Mouse (Mus musculus) gastrocnemius, postnatal 4 days (tissue): ENCODE results near the gene 3830403N18Rik. TPM values are rescaled to one million over a fixed set of nuclear protein-coding genes. Genes with fewer than 3 reads are reported as not detected.
"Not testable (repeated sequence)": the region's sequence is repeated elsewhere in the genome, so short reads cannot be mapped to it uniquely, and the experiment has no call there.

ENCODE experiments used
- DNase-seq, 2 experiments: peaks; one replicate each; pipeline ENCODE4 v3.0.0; 2021 to 2022; ENCODE audit warnings: low spot score in 2 of 2, mixed read lengths in 2 of 2
- long read RNA-seq, 2 experiments: library from polyadenylated mRNA; stranded (forward); transcript quantifications; one replicate each; pipeline ENCODE4 v2.0.0; 2021
- total RNA-seq, 2 experiments: library from RNA; stranded (reverse); gene quantifications; 2 replicates each; pipeline ENCODE4 v1.2.3; 2021

3830403N18Rik gene
- under 1 TPM in 1 of 2 experiments, not detected in 1; 0.49 TPM for total RNA-seq
- long read RNA-seq, experiment 1, partial matches to known transcripts, result 0 of 1 reads
- long read RNA-seq, experiment 1, other reads (novel, unspliced or antisense), result 1 of 1 reads
- long read RNA-seq, experiment 2, result 0 reads

DNA sequence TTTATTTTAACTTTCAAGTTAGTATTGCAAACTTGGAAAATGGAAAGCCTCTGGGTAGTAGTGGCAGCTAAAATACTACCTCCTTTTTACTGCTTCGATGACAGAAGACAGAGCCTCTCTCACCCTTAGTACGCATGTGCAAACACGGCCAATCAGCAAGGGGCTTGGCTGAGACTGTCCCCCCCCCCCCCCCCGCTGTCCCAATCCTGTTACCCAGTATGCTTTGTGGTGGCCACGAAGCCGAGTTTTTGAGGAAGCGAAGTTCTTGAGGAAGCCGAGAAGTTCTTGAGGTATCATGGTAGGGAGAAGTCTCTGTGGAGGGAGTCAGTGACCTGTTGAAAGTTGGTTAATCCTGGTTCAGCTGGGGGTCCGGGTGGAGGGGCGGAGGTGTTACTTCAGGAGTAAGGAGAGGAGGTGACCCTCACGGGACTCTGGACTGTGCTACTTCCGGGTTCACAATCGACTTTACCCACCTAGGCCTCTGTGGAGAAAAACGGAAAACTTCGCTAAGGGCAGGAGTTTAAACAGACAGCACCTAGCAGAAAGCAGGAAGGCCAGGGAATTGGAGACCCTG lies at the start of gene 3830403N18Rik:
3830403N18Rik (plus strand) TSS at position 237 of the 574 bp plus-strand sequence.
- not testable (repeated sequence) for DNase-seq

DNA sequence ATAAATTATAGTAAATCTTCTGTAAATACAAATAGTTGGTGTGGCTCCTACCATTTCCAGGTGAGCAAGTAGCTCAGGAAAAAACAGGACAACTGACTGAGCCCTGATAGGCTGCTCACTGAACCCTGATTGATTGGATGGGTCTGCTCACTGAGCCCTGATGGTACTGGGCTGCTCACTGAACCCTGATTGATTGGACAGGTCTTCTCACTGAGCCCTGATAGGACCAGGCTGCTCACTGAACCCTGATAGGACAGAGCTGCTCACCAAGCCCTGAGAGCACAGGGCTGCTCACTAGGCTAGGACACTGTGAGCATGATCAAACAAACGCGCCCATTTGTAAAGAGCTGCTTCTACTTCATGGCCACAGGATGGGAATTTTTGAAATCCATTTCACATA lies 15.0 kb downstream of the 3830403N18Rik start:
- no peak for DNase-seq

DNA sequence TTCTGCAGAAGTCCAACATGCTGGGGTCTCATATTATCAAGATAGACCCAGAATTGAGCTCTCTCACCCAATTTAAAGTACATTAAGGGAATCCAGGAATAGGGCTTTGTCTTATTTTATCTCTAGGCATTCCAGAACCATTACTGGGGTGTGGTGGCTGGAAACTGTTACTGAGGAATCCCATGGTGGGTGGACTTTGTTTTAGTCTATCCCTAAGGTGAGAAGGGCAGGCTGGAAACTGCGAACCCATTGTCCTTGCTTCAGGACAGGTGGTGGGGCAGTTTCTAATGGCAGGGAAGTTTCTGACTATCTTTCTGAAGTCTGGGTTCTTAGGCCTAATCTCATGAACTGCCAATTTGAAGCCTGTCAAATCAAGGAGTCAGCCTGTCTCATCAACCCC lies 50.1 kb downstream of the 3830403N18Rik start:
- not testable (repeated sequence) for DNase-seq

Other genes with a start within 250 kb of the 3830403N18Rik start
- not detected for gene Gm773, start 76.3 kb downstream of the 3830403N18Rik start, total RNA-seq
- 10 to 100 TPM in 1 of 2 experiments, 1 to 10 TPM in 1; 9.3 to 10.5 TPM for gene Zfp449, start 209.8 kb downstream of the 3830403N18Rik start, total RNA-seq
- under 1 TPM; 0.39 to 0.60 TPM for gene Smim10l2a, start 238.0 kb downstream of the 3830403N18Rik start, total RNA-seq